Mouse (Mus musculus): ENCODE data around the gene Neu2. TPM values are rescaled to one million over a fixed set of nuclear protein-coding genes. Genes with fewer than 3 reads are reported as not detected.

Gene Neu2
- polyA plus RNA-seq, 1 experiment, result not detected

DNA sequence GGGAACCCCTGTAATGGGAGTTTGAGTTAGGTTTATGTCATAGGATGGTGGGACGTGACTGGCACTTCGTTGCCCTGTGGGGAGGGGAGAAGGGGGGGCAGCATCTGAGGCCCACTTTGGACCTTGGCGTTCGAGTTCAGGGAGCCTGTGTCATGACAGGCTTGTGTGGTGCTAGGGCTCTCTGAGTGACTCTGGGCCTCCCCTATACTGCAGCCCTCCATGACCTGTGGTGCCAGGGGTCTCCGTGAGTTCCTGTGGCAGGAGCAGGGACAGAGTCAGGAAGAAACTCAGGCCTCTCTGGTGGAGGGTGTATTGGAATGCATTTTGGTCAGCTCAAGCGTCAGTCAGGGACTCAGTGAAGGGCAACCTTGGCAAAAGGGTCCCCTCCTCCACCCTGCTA, 111.0 kb downstream of the Neu2 start:
- WGBS, result 91% methylated on average over 6 of the region's 6 CpGs
- H3K4me3 ChIP-seq (ENCODE audit: insufficient read depth, low read depth, low read length), result peak overlapping the region; percentile 8
- TF ChIP-seq POLR2A (IDR thresholded peaks at IDR 0.05; ENCODE audit: insufficient read depth, low read depth, low read length), result no peak
- no peak for TF ChIP-seq CTCF (IDR thresholded peaks at IDR 0.05; ENCODE audit: insufficient read depth, low read depth, low read length)
- peaks cover 20% of the 10 kb centered on the region for H3K4me1 ChIP-seq (ENCODE audit: control insufficient read depth, insufficient read depth, low read length)
- H3K27ac ChIP-seq (ENCODE audit: insufficient read depth, low read depth, low read length), result no peak overlapping the region; the same call in 1 of the 2 replicates

- TF ChIP-seq CTCF (IDR thresholded peaks at IDR 0.05; ENCODE audit: insufficient read depth, low read depth, low read length), result no peak
- no peak for TF ChIP-seq POLR2A (IDR thresholded peaks at IDR 0.05; ENCODE audit: insufficient read depth, low read depth, low read length)
- Histone ChIP-seq H3K4me3 (ENCODE audit: insufficient read depth, low read depth, low read length) (no peak overlapping the region), H3K27ac (ENCODE audit: insufficient read depth, low read depth, low read length) (no peak overlapping the region), H3K4me1 (ENCODE audit: control insufficient read depth, insufficient read depth, low read length) (peaks cover 20% of the 10 kb centered on the region)
- 77% methylated on average over 9 of the region's 9 CpGs for WGBS
Measured at GRCm38 (mm10) chr1:87621146-87621857, 111.6 kb downstream of the Neu2 start.

DNA sequence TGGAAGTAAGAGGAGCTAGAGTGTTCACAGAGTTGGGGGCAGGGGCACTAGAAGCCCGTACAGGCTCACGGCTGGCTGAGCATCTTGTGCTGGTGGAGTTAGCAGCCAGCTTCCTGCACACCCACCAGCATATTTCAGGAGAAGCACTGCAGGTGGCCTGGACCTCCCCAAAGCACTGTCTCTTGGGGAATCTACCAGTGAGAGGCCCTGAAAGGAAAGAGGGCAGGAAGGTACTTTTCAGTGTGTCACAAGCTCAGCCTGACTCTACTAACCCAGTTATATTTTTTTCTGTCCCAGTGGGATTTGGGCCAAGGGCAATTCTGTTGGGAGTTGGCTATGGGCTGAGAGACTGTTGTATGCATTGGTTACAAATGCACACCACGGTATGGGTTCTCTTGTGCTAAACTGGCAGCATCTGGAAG, 112.2 kb downstream of the Neu2 start:
- Histone ChIP-seq H3K27ac (ENCODE audit: insufficient read depth, low read depth, low read length) (no peak overlapping the region), H3K4me3 (ENCODE audit: insufficient read depth, low read depth, low read length) (no peak overlapping the region), H3K4me1 (ENCODE audit: control insufficient read depth, insufficient read depth, low read length) (peaks cover 20% of the 10 kb centered on the region)
- TF ChIP-seq CTCF (IDR thresholded peaks at IDR 0.05; ENCODE audit: insufficient read depth, low read depth, low read length) (no peak), POLR2A (IDR thresholded peaks at IDR 0.05; ENCODE audit: insufficient read depth, low read depth, low read length) (no peak)
- WGBS, result 22% methylated on average over 3 of the region's 3 CpGs

DNA sequence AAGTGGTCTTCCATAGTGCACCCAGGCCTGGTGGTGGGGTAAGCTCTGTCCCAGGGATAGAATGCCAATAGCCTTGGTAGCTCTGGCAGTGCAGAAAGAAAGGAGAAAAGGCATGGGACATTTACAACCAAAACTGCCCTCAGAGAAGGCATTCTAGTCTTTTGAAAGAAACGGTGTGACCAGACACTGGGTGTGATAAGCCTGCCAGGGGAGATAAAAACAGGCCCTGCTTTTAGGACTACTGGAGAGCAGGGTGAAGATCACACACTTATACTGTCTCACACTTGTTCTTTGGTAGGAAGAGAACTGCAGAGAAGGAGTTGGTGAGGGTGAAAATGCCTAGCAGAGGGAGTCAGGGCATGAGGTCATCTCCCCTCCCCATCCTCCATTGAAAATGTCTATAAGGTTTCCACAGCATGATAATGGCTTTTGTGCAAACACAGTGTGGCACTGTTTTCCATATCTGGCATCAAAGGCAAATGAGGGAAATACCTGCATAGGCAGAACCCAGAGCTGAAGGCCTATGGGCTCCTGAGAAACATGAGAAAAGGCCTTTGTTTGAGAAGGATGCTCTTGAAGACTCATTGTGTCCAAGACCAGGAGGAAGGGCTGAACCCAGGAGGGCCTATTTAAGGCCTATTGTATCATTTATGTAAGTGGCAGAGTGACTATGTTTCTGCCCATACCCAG, 114.4 kb downstream of the Neu2 start:
- no peak for TF ChIP-seq POLR2A (IDR thresholded peaks at IDR 0.05; ENCODE audit: insufficient read depth, low read depth, low read length)
- TF ChIP-seq CTCF (IDR thresholded peaks at IDR 0.05; ENCODE audit: insufficient read depth, low read depth, low read length), result no peak
- Histone ChIP-seq H3K4me1 (ENCODE audit: control insufficient read depth, insufficient read depth, low read length) (peaks cover 20% of the 10 kb centered on the region), H3K27ac (ENCODE audit: insufficient read depth, low read depth, low read length) (no peak overlapping the region), H3K4me3 (ENCODE audit: insufficient read depth, low read depth, low read length) (no peak overlapping the region)
- WGBS, result 77% methylated on average over 1 of the region's 1 CpGs

GRCm38 (mm10) chr1:87624826-87625225, 115.1 kb downstream of the Neu2 start:
- H3K4me3 ChIP-seq (ENCODE audit: insufficient read depth, low read depth, low read length), result no peak overlapping the region
- 93% methylated on average over 2 of the region's 2 CpGs for WGBS
- no peak for TF ChIP-seq POLR2A (IDR thresholded peaks at IDR 0.05; ENCODE audit: insufficient read depth, low read depth, low read length)
- TF ChIP-seq CTCF (IDR thresholded peaks at IDR 0.05; ENCODE audit: insufficient read depth, low read depth, low read length), result no peak
- peaks cover 20% of the 10 kb centered on the region for H3K4me1 ChIP-seq (ENCODE audit: control insufficient read depth, insufficient read depth, low read length)
- no peak overlapping the region for H3K27ac ChIP-seq (ENCODE audit: insufficient read depth, low read depth, low read length)

DNA sequence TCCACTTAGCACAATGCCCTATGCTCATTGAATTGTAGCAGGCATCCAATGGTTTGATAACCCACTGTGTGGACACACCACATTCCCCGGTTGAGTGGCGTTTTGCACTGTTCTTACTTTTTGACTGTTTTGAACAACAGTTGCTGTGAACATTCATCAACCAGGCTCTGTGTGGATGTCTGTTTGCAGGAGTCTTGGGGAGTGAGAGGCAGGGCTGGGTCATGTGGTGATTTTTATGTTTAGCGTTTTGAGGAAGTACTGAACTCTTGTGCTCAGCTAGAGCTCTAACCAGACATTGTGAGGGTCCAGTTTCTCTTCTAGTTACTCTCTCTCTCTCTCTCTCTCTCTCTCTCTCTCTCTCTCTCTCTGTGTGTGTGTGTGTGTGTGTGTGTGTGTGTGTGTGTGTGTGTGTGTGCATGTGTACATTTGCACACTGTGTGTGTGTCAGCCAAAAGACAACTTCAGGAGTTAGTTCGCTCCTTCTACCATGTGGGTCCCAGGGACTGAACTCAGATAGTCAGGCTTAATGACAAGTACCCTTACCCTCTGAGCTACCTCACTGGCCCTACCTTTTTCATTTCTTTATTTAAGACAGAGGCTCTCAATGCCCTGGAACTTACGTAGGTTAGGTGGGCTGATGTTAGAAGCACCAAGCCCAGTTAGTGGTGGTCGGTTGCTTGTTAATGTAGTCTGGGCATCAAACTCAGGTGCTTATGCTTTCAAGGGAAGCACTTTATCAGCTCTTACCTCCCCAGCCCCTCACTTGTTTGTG, 115.8 kb downstream of the Neu2 start:
- no peak for TF ChIP-seq POLR2A (IDR thresholded peaks at IDR 0.05; ENCODE audit: insufficient read depth, low read depth, low read length)
- no peak for TF ChIP-seq CTCF (IDR thresholded peaks at IDR 0.05; ENCODE audit: insufficient read depth, low read depth, low read length)
- H3K27ac ChIP-seq (ENCODE audit: insufficient read depth, low read depth, low read length), result no peak overlapping the region
- 86% methylated on average over 6 of the region's 6 CpGs for WGBS
- peaks cover 19% of the 10 kb centered on the region for H3K4me1 ChIP-seq (ENCODE audit: control insufficient read depth, insufficient read depth, low read length)
- H3K4me3 ChIP-seq (ENCODE audit: insufficient read depth, low read depth, low read length), result no peak overlapping the region

GRCm38 (mm10) chr1:87626344-87626743, 116.7 kb downstream of the Neu2 start:
- peaks cover 13% of the 10 kb centered on the region for H3K4me1 ChIP-seq (ENCODE audit: control insufficient read depth, insufficient read depth, low read length)
- TF ChIP-seq CTCF (IDR thresholded peaks at IDR 0.05; ENCODE audit: insufficient read depth, low read depth, low read length) (no peak), POLR2A (IDR thresholded peaks at IDR 0.05; ENCODE audit: insufficient read depth, low read depth, low read length) (no peak)
- WGBS, result 79% methylated on average over 2 of the region's 2 CpGs
- no peak overlapping the region for H3K27ac ChIP-seq (ENCODE audit: insufficient read depth, low read depth, low read length)
- H3K4me3 ChIP-seq (ENCODE audit: insufficient read depth, low read depth, low read length), result no peak overlapping the region

DNA sequence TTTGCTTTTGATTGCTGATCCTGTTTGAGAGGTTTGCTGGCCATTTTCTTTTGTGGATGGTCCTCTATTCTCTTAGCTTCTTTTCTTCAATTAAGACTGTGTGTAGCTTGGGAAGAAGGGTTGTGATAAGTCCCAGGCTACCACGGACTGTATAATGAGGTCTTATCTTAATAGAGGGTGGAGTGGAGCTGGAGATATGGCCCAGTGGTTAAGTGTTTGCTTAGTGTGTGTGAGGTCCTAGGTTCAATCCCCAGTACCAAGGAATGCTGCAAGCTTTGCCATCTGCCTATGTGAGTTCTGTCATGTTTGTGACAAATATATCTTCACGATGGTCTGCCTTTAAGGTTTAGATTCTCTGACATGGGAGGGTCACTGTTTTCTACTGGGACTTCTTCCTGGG, 118.4 kb downstream of the Neu2 start:
- H3K4me1 ChIP-seq (ENCODE audit: control insufficient read depth, insufficient read depth, low read length), result no peaks in the 10 kb centered on the region
- no peak overlapping the region for H3K4me3 ChIP-seq (ENCODE audit: insufficient read depth, low read depth, low read length)
- TF ChIP-seq POLR2A (IDR thresholded peaks at IDR 0.05; ENCODE audit: insufficient read depth, low read depth, low read length) (no peak), CTCF (IDR thresholded peaks at IDR 0.05; ENCODE audit: insufficient read depth, low read depth, low read length) (no peak)
- WGBS, result 77% methylated on average over 2 of the region's 2 CpGs
- H3K27ac ChIP-seq (ENCODE audit: insufficient read depth, low read depth, low read length), result no peak overlapping the region

GRCm38 (mm10) chr1:87631584-87631983, 121.9 kb downstream of the Neu2 start:
- H3K4me3 ChIP-seq (ENCODE audit: insufficient read depth, low read depth, low read length), result no peak overlapping the region
- WGBS, result 93% methylated on average over 10 of the region's 10 CpGs
- no peak overlapping the region for H3K27ac ChIP-seq (ENCODE audit: insufficient read depth, low read depth, low read length)
- no peak for TF ChIP-seq POLR2A (IDR thresholded peaks at IDR 0.05; ENCODE audit: insufficient read depth, low read depth, low read length)
- TF ChIP-seq CTCF (IDR thresholded peaks at IDR 0.05; ENCODE audit: insufficient read depth, low read depth, low read length), result no peak
- no peaks in the 10 kb centered on the region for H3K4me1 ChIP-seq (ENCODE audit: control insufficient read depth, insufficient read depth, low read length)

Data from olfactory bulb, adult 2 months (tissue).